Mouse (Mus musculus) hindbrain, embryonic 12.5 days (tissue): ENCODE measurements at regions not wholly inside any gene's neighbourhood (a gene's known extent, or its start where the extent isn't known, plus 50 kb on each side); places are given as distances from the start of the nearest gene placed in this dataset.

Experiments used
- ATAC-seq: fragments of 200-750 bp; cut with Nextera tagmentation; 2 replicates; pipeline ENCODE4 v1.8.0; 2017; ENCODE audit warnings: moderate TSS enrichment; ENCODE audit not compliant: low FRiP score
- H3K27ac ChIP-seq: fragments of 300-500 bp; sonication (generic); 2 replicates; pipeline ENCODE4 v1.5.1; 2016; ENCODE audit warnings: mild to moderate bottlenecking
- H3K27me3 ChIP-seq: fragments of 300-500 bp; sonication (generic); 2 replicates; pipeline ENCODE4 v1.6.1; 2016; ENCODE audit warnings: mild to moderate bottlenecking
- H3K36me3 ChIP-seq: fragments of 300-500 bp; sonication (generic); 2 replicates; pipeline ENCODE4 v1.6.1; 2016; ENCODE audit warnings: mild to moderate bottlenecking
- H3K4me1 ChIP-seq: fragments of 300-500 bp; sonication (generic); 2 replicates; pipeline ENCODE4 v1.6.1; 2016
- H3K4me2 ChIP-seq: fragments of 300-500 bp; sonication (generic); replicated peaks from 2 replicates; pipeline ENCODE4 v1.6.1; 2016; ENCODE audit warnings: mild to moderate bottlenecking
- H3K4me3 ChIP-seq: fragments of 300-500 bp; sonication (generic); 2 replicates; pipeline ENCODE4 v1.5.1; 2016; ENCODE audit warnings: mild to moderate bottlenecking
- H3K9ac ChIP-seq: fragments of 300-500 bp; sonication (generic); 2 replicates; pipeline ENCODE4 v1.6.1; 2016; ENCODE audit warnings: mild to moderate bottlenecking, moderate library complexity
- H3K9me3 ChIP-seq: fragments of 300-500 bp; sonication (generic); replicated peaks from 2 replicates; pipeline ENCODE4 v1.6.1; 2016; ENCODE audit warnings: mild to moderate bottlenecking
- WGBS: fragments of 180-500 bp; shearing (Covaris S2); methylation state at CpG from one replicate; pipeline ENCODE4 v1.1.7; 2016; 5-methylcytosine and 5-hydroxymethylcytosine counted together

GRCm38 (mm10) chr4:131262909-131263308 lies 318.7 kb downstream of the Matn1 start:
- H3K4me1 ChIP-seq, result peaks cover 21% of the 10 kb centered on the region
- H3K9me3 ChIP-seq, result no peaks in the 10 kb centered on the region
- ATAC-seq, result no peak
- peaks cover 15% of the 10 kb centered on the region; the same call in 1 of the 2 replicates for H3K27me3 ChIP-seq
- no peak overlapping the region for H3K27ac ChIP-seq
- WGBS, result 72% methylated on average over 6 of the region's 6 CpGs
- H3K9ac ChIP-seq, result no peak overlapping the region
- no peaks in the 10 kb centered on the region for H3K36me3 ChIP-seq
- H3K4me2 ChIP-seq, result no peak overlapping the region
- no peak overlapping the region for H3K4me3 ChIP-seq

- Histone ChIP-seq H3K9ac (no peak overlapping the region), H3K4me1 (peaks cover 13% of the 10 kb centered on the region), H3K4me2 (no peak overlapping the region), H3K36me3 (no peaks in the 10 kb centered on the region), H3K27ac (no peak overlapping the region), H3K27me3 (peaks cover 20% of the 10 kb centered on the region), H3K4me3 (no peak overlapping the region), H3K9me3 (no peaks in the 10 kb centered on the region)
- 6% methylated on average over 9 of the region's 9 CpGs for WGBS
- no peak for ATAC-seq
Measured at GRCm38 (mm10) chr4:131266764-131267163, 322.6 kb downstream of the Matn1 start.

GRCm38 (mm10) chr4:131267760-131268159 lies 323.6 kb downstream of the Matn1 start:
- H3K36me3 ChIP-seq, result no peaks in the 10 kb centered on the region
- 54% methylated on average over 10 of the region's 10 CpGs for WGBS
- H3K4me2 ChIP-seq, result no peak overlapping the region
- no peak overlapping the region for H3K9ac ChIP-seq
- H3K27ac ChIP-seq, result no peak overlapping the region
- H3K4me3 ChIP-seq, result no peak overlapping the region
- peaks cover 13% of the 10 kb centered on the region for H3K4me1 ChIP-seq
- H3K9me3 ChIP-seq, result no peaks in the 10 kb centered on the region
- no peak for ATAC-seq
- H3K27me3 ChIP-seq, result peaks cover 20% of the 10 kb centered on the region

- Histone ChIP-seq H3K9ac (no peak overlapping the region), H3K4me2 (no peak overlapping the region), H3K4me1 (peaks cover 7% of the 10 kb centered on the region), H3K36me3 (no peaks in the 10 kb centered on the region), H3K27ac (no peak overlapping the region), H3K4me3 (no peak overlapping the region), H3K9me3 (no peaks in the 10 kb centered on the region), H3K27me3 (peaks cover 15% of the 10 kb centered on the region)
- 20% methylated on average over 7 of the region's 7 CpGs for WGBS
- no peak for ATAC-seq
Measured at GRCm38 (mm10) chr4:131270192-131270591, 326.0 kb downstream of the Matn1 start.

- ATAC-seq, result no peak
Measured at GRCm38 (mm10) chr4:131272060-131272459, 327.9 kb downstream of the Matn1 start.

GRCm38 (mm10) chr4:131293560-131293959 lies 349.4 kb downstream of the Matn1 start:
- no peaks in the 10 kb centered on the region for H3K9me3 ChIP-seq
- H3K9ac ChIP-seq, result no peak overlapping the region
- 0 out of 2 replicates have a peak, but pooled peaks cover 4% of the 10 kb centered on the region for H3K4me1 ChIP-seq
- H3K27me3 ChIP-seq, result no peaks in the 10 kb centered on the region
- 74% methylated on average over 2 of the region's 2 CpGs for WGBS
- H3K4me2 ChIP-seq, result no peak overlapping the region
- no peak overlapping the region for H3K27ac ChIP-seq
- H3K4me3 ChIP-seq, result no peak overlapping the region
- ATAC-seq, result no peak
- no peaks in the 10 kb centered on the region for H3K36me3 ChIP-seq

More at GRCm38 (mm10) chr4:131272060-131272459, 327.9 kb downstream of the Matn1 start:
- Histone ChIP-seq H3K36me3 (no peaks in the 10 kb centered on the region), H3K27ac (no peak overlapping the region), H3K4me2 (no peak overlapping the region), H3K9me3 (no peaks in the 10 kb centered on the region), H3K9ac (no peak overlapping the region), H3K27me3 (peaks cover 9% of the 10 kb centered on the region; the same call in 1 of the 2 replicates), H3K4me1 (peaks cover 2% of the 10 kb centered on the region), H3K4me3 (no peak overlapping the region)
- WGBS, result 85% methylated on average over 7 of the region's 7 CpGs

- no peaks in the 10 kb centered on the region for H3K27me3 ChIP-seq
Measured at GRCm38 (mm10) chr4:131298011-131298674, 354.0 kb downstream of the Matn1 start.

GRCm38 (mm10) chr4:131303936-131304335 lies 359.8 kb downstream of the Matn1 start:
- Histone ChIP-seq H3K27me3 (no peaks in the 10 kb centered on the region), H3K9ac (no peak overlapping the region), H3K9me3 (no peaks in the 10 kb centered on the region), H3K27ac (no peak overlapping the region), H3K36me3 (no peaks in the 10 kb centered on the region), H3K4me1 (peaks cover 15% of the 10 kb centered on the region), H3K4me3 (no peak overlapping the region), H3K4me2 (no peak overlapping the region)
- 80% methylated on average over 3 of the region's 3 CpGs for WGBS
- ATAC-seq, result no peak

More at GRCm38 (mm10) chr4:131298011-131298674, 354.0 kb downstream of the Matn1 start:
- no peak overlapping the region for H3K4me3 ChIP-seq
- no peaks in the 10 kb centered on the region for H3K9me3 ChIP-seq
- H3K4me2 ChIP-seq, result no peak overlapping the region
- no peak overlapping the region for H3K27ac ChIP-seq
- H3K4me1 ChIP-seq, result peaks cover 10% of the 10 kb centered on the region; the same call in 1 of the 2 replicates
- ATAC-seq, result no peak
- WGBS, result 81% methylated on average over 14 of the region's 14 CpGs
- no peaks in the 10 kb centered on the region for H3K36me3 ChIP-seq
- H3K9ac ChIP-seq, result no peak overlapping the region

- Histone ChIP-seq H3K4me1 (peaks cover 11% of the 10 kb centered on the region), H3K4me2 (no peak overlapping the region), H3K9me3 (no peaks in the 10 kb centered on the region), H3K4me3 (no peak overlapping the region), H3K27me3 (no peaks in the 10 kb centered on the region), H3K9ac (no peak overlapping the region), H3K27ac (no peak overlapping the region), H3K36me3 (no peaks in the 10 kb centered on the region)
- 68% methylated on average over 12 of the region's 12 CpGs for WGBS
- ATAC-seq, result no peak
Measured at GRCm38 (mm10) chr4:131304361-131304777, 360.2 kb downstream of the Matn1 start.

- ATAC-seq, result no peak
- Histone ChIP-seq H3K27ac (no peak overlapping the region), H3K4me1 (no peaks in the 10 kb centered on the region), H3K4me3 (no peak overlapping the region), H3K4me2 (no peak overlapping the region), H3K27me3 (no peaks in the 10 kb centered on the region), H3K36me3 (no peaks in the 10 kb centered on the region), H3K9ac (no peak overlapping the region), H3K9me3 (no peaks in the 10 kb centered on the region)
- 84% methylated on average over 3 of the region's 3 CpGs for WGBS
Measured at GRCm38 (mm10) chr4:131314231-131314630, 370.0 kb downstream of the Matn1 start.

GRCm38 (mm10) chr4:131316041-131316440 lies 371.9 kb downstream of the Matn1 start:
- H3K36me3 ChIP-seq, result no peaks in the 10 kb centered on the region
- no peaks in the 10 kb centered on the region for H3K4me1 ChIP-seq
- H3K27ac ChIP-seq, result no peak overlapping the region
- H3K4me2 ChIP-seq, result no peak overlapping the region
- H3K27me3 ChIP-seq, result no peaks in the 10 kb centered on the region
- H3K4me3 ChIP-seq, result no peak overlapping the region
- no peak overlapping the region for H3K9ac ChIP-seq
- WGBS, result 73% methylated on average over 3 of the region's 3 CpGs
- no peak for ATAC-seq
- no peaks in the 10 kb centered on the region for H3K9me3 ChIP-seq

- H3K27ac ChIP-seq, result no peak overlapping the region
- ATAC-seq, result no peak
- no peaks in the 10 kb centered on the region for H3K9me3 ChIP-seq
- no peaks in the 10 kb centered on the region for H3K36me3 ChIP-seq
- H3K4me3 ChIP-seq, result no peak overlapping the region
- no peak overlapping the region for H3K4me2 ChIP-seq
- no peaks in the 10 kb centered on the region for H3K27me3 ChIP-seq
- H3K9ac ChIP-seq, result no peak overlapping the region
- 80% methylated on average over 5 of the region's 5 CpGs for WGBS
- H3K4me1 ChIP-seq, result no peaks in the 10 kb centered on the region
Measured at GRCm38 (mm10) chr4:131322323-131322722, 378.1 kb downstream of the Matn1 start.

GRCm38 (mm10) chr4:131324486-131324885 lies 380.3 kb downstream of the Matn1 start:
- Histone ChIP-seq H3K4me3 (no peak overlapping the region), H3K36me3 (no peaks in the 10 kb centered on the region), H3K9ac (no peak overlapping the region), H3K27ac (no peak overlapping the region), H3K4me1 (peaks cover 2% of the 10 kb centered on the region; the same call in 1 of the 2 replicates), H3K27me3 (no peaks in the 10 kb centered on the region), H3K4me2 (no peak overlapping the region), H3K9me3 (no peaks in the 10 kb centered on the region)
- no peak for ATAC-seq
- 81% methylated on average over 3 of the region's 3 CpGs for WGBS
